Mouse (Mus musculus) hindbrain, embryonic 16.5 days (tissue): Measurements from ENCODE around the gene Fiz1. TPM values are rescaled to one million over a fixed set of nuclear protein-coding genes. Genes with fewer than 3 reads are reported as not detected.

Source experiments
- ATAC-seq: fragments of 200-750 bp; cut with Nextera tagmentation; 2 replicates; pipeline ENCODE4 v1.8.0; 2017; ENCODE audit warnings: moderate TSS enrichment, moderate library complexity
- H3K27ac ChIP-seq: fragments of 300-500 bp; sonication (generic); 2 replicates; pipeline ENCODE4 v1.5.1; 2014; ENCODE audit warnings: low read depth, mild to moderate bottlenecking, control low read depth, low read length, moderate library complexity
- H3K27me3 ChIP-seq: fragments of 300-500 bp; sonication (generic); replicated peaks from 2 replicates; pipeline ENCODE4 v1.6.1; 2014; ENCODE audit warnings: low read length; ENCODE audit not compliant: control insufficient read depth, insufficient read depth
- H3K36me3 ChIP-seq: fragments of 300-500 bp; sonication (generic); 2 replicates; pipeline ENCODE4 v1.6.1; 2014; ENCODE audit warnings: mild to moderate bottlenecking, low read length, moderate library complexity, mixed read lengths; ENCODE audit not compliant: control insufficient read depth, insufficient read depth
- H3K4me1 ChIP-seq: fragments of 300-500 bp; sonication (generic); 2 replicates; pipeline ENCODE4 v1.6.1; 2014; ENCODE audit warnings: low read depth, low read length; ENCODE audit not compliant: control insufficient read depth, insufficient read depth
- H3K4me2 ChIP-seq: fragments of 300-500 bp; sonication (generic); 2 replicates; pipeline ENCODE4 v1.6.1; 2014; ENCODE audit warnings: mild to moderate bottlenecking, low read length, control low read depth, moderate library complexity
- H3K4me3 ChIP-seq: fragments of 300-500 bp; sonication (generic); 2 replicates; pipeline ENCODE4 v1.5.1; 2014; ENCODE audit warnings: mild to moderate bottlenecking, low read length, control low read depth, moderate library complexity
- H3K9ac ChIP-seq: fragments of 300-500 bp; sonication (generic); 2 replicates; pipeline ENCODE4 v1.6.1; 2014; ENCODE audit warnings: low read depth, mild to moderate bottlenecking, control low read depth, low read length, moderate library complexity
- H3K9me3 ChIP-seq: fragments of 300-500 bp; sonication (generic); 2 replicates; pipeline ENCODE4 v1.6.1; 2014; ENCODE audit warnings: mild to moderate bottlenecking, low read length, moderate library complexity; ENCODE audit not compliant: control insufficient read depth
- WGBS: fragments of 180-500 bp; shearing (Covaris S2); extraction: QIAGEN DNeasy Blood & Tissue Kit; methylation state at CpG from one replicate; pipeline ENCODE4 v1.1.7; 2014; 5-methylcytosine and 5-hydroxymethylcytosine counted together
- polyA plus RNA-seq: library from polyadenylated mRNA; unstranded; fragments of >200 nt; fragmentation: Nextera tagmentation; extraction: Ambion mirVana; gene quantifications from 2 replicates; pipeline ENCODE4 v1.2.1, GENCODE M21; 2015

Gene Fiz1
- polyA plus RNA-seq, 1 experiment from 2014 or later = 28.8 TPM

- Histone ChIP-seq H3K9ac (no peak overlapping the region), H3K4me3 (no peak overlapping the region), H3K4me1 (no peaks in the 10 kb centered on the region), H3K27ac (no peak overlapping the region), H3K4me2 (no peak overlapping the region), H3K27me3 (no peaks in the 10 kb centered on the region), H3K36me3 (no peaks in the 10 kb centered on the region), H3K9me3 (no peaks in the 10 kb centered on the region)
- 87% methylated on average over 2 of the region's 2 CpGs for WGBS
- no peak for ATAC-seq
Measured at GRCm38 (mm10) chr7:5044981-5045380, 30.5 kb upstream of the Fiz1 start.

- peak overlapping the region; percentile 71 for H3K9ac ChIP-seq
- H3K27me3 ChIP-seq = no peaks in the 10 kb centered on the region
- ATAC-seq = no peak
- WGBS = 40% methylated on average over 5 of the region's 5 CpGs
- peaks cover 5% of the 10 kb centered on the region; the same call in 1 of the 2 replicates for H3K4me1 ChIP-seq
- peak overlapping the region; percentile 48 for H3K4me3 ChIP-seq
- H3K4me2 ChIP-seq = peak overlapping the region; percentile 62
- peak overlapping the region; percentile 91; the same call in 1 of the 2 replicates for H3K27ac ChIP-seq
- no peaks in the 10 kb centered on the region for H3K9me3 ChIP-seq
- H3K36me3 ChIP-seq = peaks cover 11% of the 10 kb centered on the region; the same call in 1 of the 2 replicates
Measured at GRCm38 (mm10) chr7:5038940-5039339, 24.4 kb upstream of the Fiz1 start.

- H3K36me3 ChIP-seq = peaks cover 13% of the 10 kb centered on the region
Measured at GRCm38 (mm10) chr7:5038109-5038732, 23.7 kb upstream of the Fiz1 start, which contains the start of gene Zfp784. Gene Zfp784 (minus strand): TSS chr7:5038446.

GRCm38 (mm10) chr7:5037467-5037866 is 23.0 kb upstream of the Fiz1 start:
- H3K9ac ChIP-seq = peak overlapping the region; percentile 71; the same call in 1 of the 2 replicates
- peaks cover 19% of the 10 kb centered on the region for H3K36me3 ChIP-seq
- H3K4me3 ChIP-seq = peak overlapping the region; percentile 48
- H3K4me1 ChIP-seq = peaks cover 5% of the 10 kb centered on the region; the same call in 1 of the 2 replicates
- H3K9me3 ChIP-seq = no peaks in the 10 kb centered on the region
- H3K27me3 ChIP-seq = no peaks in the 10 kb centered on the region
- peak overlapping the region; percentile 91 for H3K27ac ChIP-seq
- peak overlapping the region; percentile 62 for H3K4me2 ChIP-seq
- no peak for ATAC-seq
- 87% methylated on average over 8 of the region's 8 CpGs for WGBS

More at GRCm38 (mm10) chr7:5038109-5038732, 23.7 kb upstream of the Fiz1 start, which contains the start of gene Zfp784:
- Histone ChIP-seq H3K4me1 (peaks cover 5% of the 10 kb centered on the region; the same call in 1 of the 2 replicates), H3K27ac (peak within 1 kb of the TSS; percentile 91), H3K4me3 (peak within 1 kb of the TSS; percentile 48), H3K4me2 (peak within 1 kb of the TSS; percentile 62), H3K9me3 (no peaks in the 10 kb centered on the region), H3K27me3 (no peaks in the 10 kb centered on the region), H3K9ac (peak within 1 kb of the TSS; percentile 71)
- 2% methylated on average over 48 of the region's 48 CpGs for WGBS
- peak; percentile 97 for ATAC-seq

GRCm38 (mm10) chr7:5037026-5037425 is 22.5 kb upstream of the Fiz1 start:
- H3K4me2 ChIP-seq = no peak overlapping the region; the same call in 1 of the 2 replicates
- H3K9me3 ChIP-seq = peaks cover under 1% of the 10 kb centered on the region; the same call in 1 of the 2 replicates
- H3K4me1 ChIP-seq = peaks cover 5% of the 10 kb centered on the region; the same call in 1 of the 2 replicates
- no peaks in the 10 kb centered on the region for H3K27me3 ChIP-seq
- no peak for ATAC-seq
- H3K4me3 ChIP-seq = no peak overlapping the region
- 94% methylated on average over 7 of the region's 7 CpGs for WGBS
- peaks cover 24% of the 10 kb centered on the region for H3K36me3 ChIP-seq
- no peak overlapping the region for H3K9ac ChIP-seq
- no peak overlapping the region for H3K27ac ChIP-seq

- Histone ChIP-seq H3K27ac (no peak overlapping the region), H3K4me3 (no peak overlapping the region), H3K4me2 (no peak overlapping the region), H3K36me3 (peaks cover 33% of the 10 kb centered on the region), H3K9me3 (peaks cover 9% of the 10 kb centered on the region), H3K27me3 (no peaks in the 10 kb centered on the region), H3K4me1 (peaks cover 5% of the 10 kb centered on the region; the same call in 1 of the 2 replicates), H3K9ac (no peak overlapping the region)
- no peak for ATAC-seq
- 94% methylated on average over 9 of the region's 9 CpGs for WGBS
Measured at GRCm38 (mm10) chr7:5036136-5036535, 21.6 kb upstream of the Fiz1 start.

- no peak overlapping the region for H3K27ac ChIP-seq
- H3K9ac ChIP-seq = no peak overlapping the region
- peaks cover 14% of the 10 kb centered on the region for H3K9me3 ChIP-seq
- ATAC-seq = no peak
- 96% methylated on average over 17 of the region's 17 CpGs for WGBS
- no peak overlapping the region for H3K4me3 ChIP-seq
- H3K27me3 ChIP-seq = no peaks in the 10 kb centered on the region
- H3K4me2 ChIP-seq = no peak overlapping the region
- H3K4me1 ChIP-seq = peaks cover 5% of the 10 kb centered on the region; the same call in 1 of the 2 replicates
- peaks cover 38% of the 10 kb centered on the region for H3K36me3 ChIP-seq
Measured at GRCm38 (mm10) chr7:5035628-5036027, 21.1 kb upstream of the Fiz1 start.

GRCm38 (mm10) chr7:5033818-5034217 is 19.3 kb upstream of the Fiz1 start, which contains the start of gene 4632433K11Rik:
Gene 4632433K11Rik (plus strand): TSS chr7:5034118.
- H3K4me1 ChIP-seq = peaks cover 5% of the 10 kb centered on the region; the same call in 1 of the 2 replicates
- no peak for ATAC-seq
- H3K4me3 ChIP-seq = no peak within 1 kb of the TSS
- peaks cover 28% of the 10 kb centered on the region for H3K9me3 ChIP-seq
- no peak within 1 kb of the TSS for H3K4me2 ChIP-seq
- no peak within 1 kb of the TSS for H3K27ac ChIP-seq
- WGBS = 90% methylated on average over 3 of the region's 3 CpGs
- H3K9ac ChIP-seq = no peak within 1 kb of the TSS
- H3K36me3 ChIP-seq = peaks cover 55% of the 10 kb centered on the region
- H3K27me3 ChIP-seq = no peaks in the 10 kb centered on the region

GRCm38 (mm10) chr7:5031496-5031895 is 17.0 kb upstream of the Fiz1 start:
- Histone ChIP-seq H3K4me3 (no peak overlapping the region), H3K27ac (no peak overlapping the region), H3K9me3 (peaks cover 28% of the 10 kb centered on the region), H3K36me3 (peaks cover 58% of the 10 kb centered on the region), H3K27me3 (no peaks in the 10 kb centered on the region), H3K4me2 (no peak overlapping the region), H3K4me1 (no peaks in the 10 kb centered on the region), H3K9ac (no peak overlapping the region)
- WGBS = 72% methylated on average over 39 of the region's 46 CpGs
- ATAC-seq = no peak
